10 mouse cellular contexts compared by ENCODE assay signal in genomic region chr2:102685371-102686107, GRCm38 (mm10). TPM values are rescaled to one million over a fixed set of nuclear protein-coding genes. Genes with fewer than 3 reads are reported as not detected.
DNase-seq lines count a peak whose midpoint lies in the region; ATAC-seq and TF ChIP-seq lines count a peak whose summit lies in the region.
"Had no signal": no experiment of that assay in that cellular context is flagged by ENCODE, and none has a peak within 500 bp of the region (broad histone marks: within the 10 kb centered on the region; RNA-seq: fewer than 3 reads in every experiment).

No protein-coding gene starts in this region.

- H3K79me2 ChIP-seq in CH12.LX (replicated peaks; ENCODE audit: control insufficient read depth, extremely low read depth, insufficient read depth, poor library complexity, severe bottlenecking), result no peaks in the 10 kb centered on the region

- no peak overlapping the region for H3K4me3 ChIP-seq in gastrocnemius, adult 2 months
- H3K4me3 ChIP-seq in CH12.LX (replicated peaks in 1 of 3; ENCODE audit: low read depth in 2 of 3, low read length in 2 of 3, poor library complexity in 1 of 3), result no peak overlapping the region
- H3K4me3 ChIP-seq in forebrain, embryonic 16.5 days (replicated peaks; ENCODE audit: low read length), result no peak overlapping the region
- no peak overlapping the region for H3K4me3 ChIP-seq in thymus, adult 2 months (ENCODE audit: control insufficient read depth, insufficient read depth, low read length)
- H3K4me3 ChIP-seq: erythroblast, embryonic 14.5 days; liver, embryonic 13.5 days had no signal

- TF ChIP-seq RAD21 in CH12.LX (IDR thresholded peaks at IDR 0.05; ENCODE audit: low read depth, low read length), result peak; percentile 97

- intact Hi-C loops in gastrocnemius, adult 2 months (cut with DNase I), result no loop called here

- no peak for DNase-seq in gastrocnemius, adult 2 months
- no peak for DNase-seq in gastrocnemius, postnatal 4 days (ENCODE audit: low spot score in 2 of 2)
- DNase-seq in CH12.LX (ENCODE audit: extremely low read depth), result peak; percentile 65
- peak; percentile 52 for DNase-seq in lung, postnatal 36 days
- DNase-seq in right cerebral cortex, postnatal 36 days (ENCODE audit: low spot score in 2 of 2), result no peak
- DNase-seq in spleen, postnatal 10 days (ENCODE audit: low spot score in 2 of 2), result no peak
- DNase-seq in thymus, adult 2 months, result no peak
- DNase-seq: liver, embryonic 13.5 days had no signal

- ATAC-seq in forebrain, embryonic 16.5 days, result peak; percentile 81

- H3K27ac ChIP-seq in gastrocnemius, adult 2 months, result no peak overlapping the region
- H3K27ac ChIP-seq in CH12.LX (ENCODE audit: insufficient read depth, low read depth), result no peak overlapping the region; the same call in 1 of the 2 replicates
- H3K27ac ChIP-seq in forebrain, embryonic 16.5 days (ENCODE audit: low read length), result no peak overlapping the region
- no peak overlapping the region for H3K27ac ChIP-seq in thymus, adult 2 months (ENCODE audit: control insufficient read depth, insufficient read depth, low read length)
- H3K27ac ChIP-seq: liver, embryonic 13.5 days had no signal

- TF ChIP-seq POLR2A in CH12.LX (IDR thresholded peaks at IDR 0.05; ENCODE audit: low read depth, low read length), result no peak
- TF ChIP-seq POLR2A in thymus, adult 2 months (IDR thresholded peaks at IDR 0.05; ENCODE audit: control insufficient read depth, extremely low read depth, insufficient read depth, low read length, poor library complexity), result no peak

- in situ Hi-C loops in CH12.LX (cut with MboI; ENCODE audit: low pct_ligation_motif_present, low pct_unique_long_range_greater_than_20kb, low sequenced_read_pairs), result loop anchor here (10.0 kb wide), 2 partner anchors 399 to 659 kb away; no protein-coding TSS in a partner anchor

- no peak overlapping the region for H3K9ac ChIP-seq in CH12.LX (ENCODE audit: insufficient read depth, low read depth)
- no peak overlapping the region for H3K9ac ChIP-seq in forebrain, embryonic 16.5 days (replicated peaks; ENCODE audit: low read depth, low read length)
- H3K9ac ChIP-seq: liver, embryonic 13.5 days had no signal

- H3K4me1 ChIP-seq in CH12.LX (ENCODE audit: control insufficient read depth in 1 of 2, insufficient read depth in 2 of 2), result peaks cover 12 to 44% of the 10 kb centered on the region in 2 experiments
- peaks cover 6% of the 10 kb centered on the region; the same call in 1 of the 2 replicates for H3K4me1 ChIP-seq in forebrain, embryonic 16.5 days (replicated peaks; ENCODE audit: control insufficient read depth, insufficient read depth, low read length)
- no peaks in the 10 kb centered on the region for H3K4me1 ChIP-seq in thymus, adult 2 months (replicated peaks; ENCODE audit: control insufficient read depth, insufficient read depth, low read length)
- H3K4me1 ChIP-seq: liver, embryonic 13.5 days had no signal

- TF ChIP-seq CTCF in gastrocnemius, adult 2 months (IDR thresholded peaks at IDR 0.05), result peak; percentile 57
- TF ChIP-seq CTCF in CH12.LX (conservative IDR thresholded peaks at IDR 0.05 in 1 of 2, IDR thresholded peaks at IDR 0.05 in 1 of 2; ENCODE audit: low read depth in 2 of 2, low read length in 2 of 2), result peak in 1 of 2 experiments; percentile 86; a peak in 3 of 4 replicates
- no peak for TF ChIP-seq CTCF in thymus, adult 2 months (IDR thresholded peaks at IDR 0.05; ENCODE audit: borderline replicate concordance, control insufficient read depth, extremely low read depth, insufficient read depth, low read length, poor library complexity)

- no peak overlapping the region for H3K4me2 ChIP-seq in CH12.LX (ENCODE audit: insufficient read depth, low read depth, poor library complexity, severe bottlenecking)
- H3K4me2 ChIP-seq in forebrain, embryonic 16.5 days (ENCODE audit: low read length), result 0 out of 2 replicates have a peak overlapping the region, but pooled peaks have one; percentile 29
- H3K4me2 ChIP-seq: liver, embryonic 13.5 days had no signal

- dilution Hi-C loops in CH12.LX (cut with MboI; ENCODE audit: extremely low pct_ligation_motif_present, extremely low pct_unique_long_range_greater_than_20kb, low sequenced_read_pairs), result no loop called here

- no peaks in the 10 kb centered on the region for H3K27me3 ChIP-seq in CH12.LX (replicated peaks)
- no peaks in the 10 kb centered on the region for H3K27me3 ChIP-seq in forebrain, embryonic 16.5 days (replicated peaks; ENCODE audit: control insufficient read depth, insufficient read depth, low read length)
- no peaks in the 10 kb centered on the region for H3K27me3 ChIP-seq in thymus, adult 2 months (ENCODE audit: control insufficient read depth, insufficient read depth, low read length)
- H3K27me3 ChIP-seq: liver, embryonic 13.5 days had no signal

- no peak for TF ChIP-seq EP300 in CH12.LX (IDR thresholded peaks at IDR 0.05; ENCODE audit: low read length)

- H3K9me3 ChIP-seq in CH12.LX (replicated peaks; ENCODE audit: low read length), result no peaks in the 10 kb centered on the region
- no peaks in the 10 kb centered on the region for H3K9me3 ChIP-seq in forebrain, embryonic 16.5 days (ENCODE audit: control insufficient read depth, low read length)
- H3K9me3 ChIP-seq: liver, embryonic 13.5 days had no signal

- WGBS in forebrain, embryonic 16.5 days, result 90% methylated on average over 7 of the region's 7 CpGs
- 90% methylated on average over 7 of the region's 7 CpGs for WGBS in thymus, adult 2 months

- H3K36me3 ChIP-seq in CH12.LX (replicated peaks in 1 of 2; ENCODE audit: control insufficient read depth in 1 of 2, insufficient read depth in 1 of 2, low read length in 1 of 2), result no peaks in the 10 kb centered on the region
- H3K36me3 ChIP-seq in forebrain, embryonic 16.5 days (ENCODE audit: control insufficient read depth, insufficient read depth), result no peaks in the 10 kb centered on the region
- no peaks in the 10 kb centered on the region for H3K36me3 ChIP-seq in thymus, adult 2 months (ENCODE audit: control insufficient read depth, insufficient read depth, low read length)
- H3K36me3 ChIP-seq: liver, embryonic 13.5 days had no signal

TF ChIP-seq in CH12.LX, 34 proteins besides CTCF, POLR2A, EP300 and RAD21:
- TF ChIP-seq CHD1 (IDR thresholded peaks at IDR 0.05; ENCODE audit: low read depth, low read length) (no peak), SMC3 (IDR thresholded peaks at IDR 0.05; ENCODE audit: low read depth, low read length) (peak; percentile 95), JUN (IDR thresholded peaks at IDR 0.05; ENCODE audit: insufficient read depth, low read depth, low read length) (no peak), ZC3H11A (IDR thresholded peaks at IDR 0.05; ENCODE audit: low read depth, low read length) (peak; percentile 75)

RNA-seq across cellular contexts. Expression of gene Slc1a2, which starts 27.1 kb away (rescaled TPM):
- total RNA-seq in gastrocnemius, adult 2 months (2021), result under 1 TPM; 0.14 to 0.36 TPM
- total RNA-seq in gastrocnemius, postnatal 4 days (2021), result 1 to 10 TPM; 1.2 to 1.3 TPM
- total RNA-seq in CH12.LX (2012; rRNA removed), result 0.80 and 1.6 TPM in 2 replicates
- total RNA-seq in CH12.LX (2014; rRNA removed), result 0.59 and 1.3 TPM in 2 replicates
- polyA plus RNA-seq in CH12.LX (2012; ENCODE audit: insufficient read length, low read depth), result 1.3 and 1.6 TPM in 2 replicates
- 9.6 and 11.0 TPM in 2 replicates for polyA plus RNA-seq in forebrain, embryonic 16.5 days (2015; fragmentation: Nextera tagmentation; extraction: Ambion mirVana)
- polyA plus RNA-seq in thymus, adult 2 months (2012; rRNA removed), result 0.87 and 1.5 TPM in 2 replicates
- polyA plus RNA-seq: erythroblast, embryonic 14.5 days had no signal

Comparison
In these comparisons a context has a peak if more than half of its experiments do, and no peak if none do; other contexts are left out.
1. DNase-seq: peak in CH12.LX (single experiment) and lung, postnatal 36 days (single experiment); none in gastrocnemius, adult 2 months (single experiment), gastrocnemius, postnatal 4 days (0 of 2), right cerebral cortex, postnatal 36 days (0 of 2), spleen, postnatal 10 days (0 of 2) and thymus, adult 2 months (single experiment).